Mouse (Mus musculus) thymus, postnatal 10 days (tissue): Measurements from ENCODE around the gene Tmod1.

Experiments used
- DNase-seq, 2 experiments: peaks; one replicate each; pipeline ENCODE4 v3.0.0; 2021; ENCODE audit warnings: low spot score in 2 of 2

Gene Tmod1

GRCm38 (mm10) chr4:46089524-46090125 is 50.9 kb downstream of the Tmod1 start:
- no peak for DNase-seq

- DNase-seq, result no peak
Measured at GRCm38 (mm10) chr4:46092429-46093076, 53.8 kb downstream of the Tmod1 start.

- no peak for DNase-seq
Measured at GRCm38 (mm10) chr4:46094916-46095825, 56.4 kb downstream of the Tmod1 start.

GRCm38 (mm10) chr4:46095826-46096159 is 57.1 kb downstream of the Tmod1 start:
- DNase-seq, result no peak

- DNase-seq, result no peak
Measured at GRCm38 (mm10) chr4:46096546-46096945, 57.8 kb downstream of the Tmod1 start.

- DNase-seq, result no peak
Measured at GRCm38 (mm10) chr4:46097591-46097990, 58.9 kb downstream of the Tmod1 start.

GRCm38 (mm10) chr4:46099132-46099531 is 60.4 kb downstream of the Tmod1 start:
- DNase-seq, result no peak

- DNase-seq, result no peak
Measured at GRCm38 (mm10) chr4:46100539-46100938, 61.8 kb downstream of the Tmod1 start.

GRCm38 (mm10) chr4:46101211-46101711 is 62.5 kb downstream of the Tmod1 start:
- DNase-seq, result no peak

- DNase-seq, result no peak
Measured at GRCm38 (mm10) chr4:46102078-46102769, 63.5 kb downstream of the Tmod1 start.

GRCm38 (mm10) chr4:46110084-46110483 is 71.3 kb downstream of the Tmod1 start:
- no peak for DNase-seq

GRCm38 (mm10) chr4:46111361-46111760 is 72.6 kb downstream of the Tmod1 start:
- no peak for DNase-seq

GRCm38 (mm10) chr4:46115308-46115707 is 76.6 kb downstream of the Tmod1 start:
- no peak for DNase-seq

GRCm38 (mm10) chr4:46116544-46117175 is 77.9 kb downstream of the Tmod1 start:
- no peak for DNase-seq

GRCm38 (mm10) chr4:46117536-46117935 is 78.8 kb downstream of the Tmod1 start:
- no peak for DNase-seq

GRCm38 (mm10) chr4:46119514-46120094 is 80.9 kb downstream of the Tmod1 start:
- no peak for DNase-seq

GRCm38 (mm10) chr4:46120767-46121166 is 82.0 kb downstream of the Tmod1 start:
- DNase-seq, result no peak

- no peak for DNase-seq
Measured at GRCm38 (mm10) chr4:46123358-46123757, 84.6 kb downstream of the Tmod1 start.

- DNase-seq, result peak; percentile 27 to 60
Measured at GRCm38 (mm10) chr4:46126541-46126940, 87.8 kb downstream of the Tmod1 start.

GRCm38 (mm10) chr4:46129311-46130004 is 90.7 kb downstream of the Tmod1 start:
- DNase-seq, result no peak
